Mouse (Mus musculus) fibroblast of lung, adult 2 months (primary cell): ENCODE data around the gene Gm20388.
A peak's percentile ranks its signal among the peaks of the same experiment; 100 is the strongest.

ENCODE experiments used
- DNase-seq: peaks from one replicate; pipeline ENCODE4 v3.0.0-alpha.2; 2011; ENCODE audit warnings: low read depth

The Gm20388 gene

DNA sequence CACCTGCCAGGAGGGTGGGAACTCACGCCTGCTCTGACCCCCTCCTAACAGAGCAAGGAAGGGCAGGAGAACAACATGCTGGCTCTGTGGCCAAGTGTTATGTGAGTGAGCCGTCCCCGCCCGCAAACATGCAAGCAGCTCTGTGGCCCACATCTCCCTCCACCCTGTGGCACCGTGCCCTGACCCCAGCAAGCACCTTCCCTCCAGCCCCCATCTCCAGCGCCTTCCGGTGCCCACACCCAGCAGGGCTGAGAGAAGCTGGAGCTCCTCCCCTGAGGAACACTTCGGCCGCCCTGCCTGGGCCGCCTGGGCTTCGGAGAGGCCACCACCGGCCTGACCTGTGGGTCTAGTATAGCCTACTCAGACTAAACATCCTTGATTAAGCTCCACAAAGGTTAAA, 1535.5 kb downstream of the Gm20388 start:
- no peak for DNase-seq

DNA sequence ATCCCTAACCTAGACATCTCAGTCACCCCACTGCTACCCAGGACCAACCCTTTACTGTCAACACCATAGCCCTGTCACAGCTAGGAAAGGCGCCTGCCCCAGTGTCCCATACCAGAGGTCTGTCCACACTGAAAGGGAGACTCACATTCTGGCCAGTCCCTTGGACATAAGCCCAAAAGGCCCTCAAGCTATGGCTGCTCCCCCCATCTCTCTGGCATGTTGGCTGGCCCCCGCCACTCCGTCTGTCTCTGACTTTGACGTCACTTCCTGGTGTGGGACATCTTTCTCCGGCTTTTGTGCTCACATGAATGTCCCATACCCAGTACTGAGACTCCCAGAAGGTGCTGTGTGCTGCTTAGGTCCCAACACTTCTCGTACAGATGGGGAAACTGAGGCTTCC, 1536.2 kb downstream of the Gm20388 start:
- DNase-seq, result no peak

DNA sequence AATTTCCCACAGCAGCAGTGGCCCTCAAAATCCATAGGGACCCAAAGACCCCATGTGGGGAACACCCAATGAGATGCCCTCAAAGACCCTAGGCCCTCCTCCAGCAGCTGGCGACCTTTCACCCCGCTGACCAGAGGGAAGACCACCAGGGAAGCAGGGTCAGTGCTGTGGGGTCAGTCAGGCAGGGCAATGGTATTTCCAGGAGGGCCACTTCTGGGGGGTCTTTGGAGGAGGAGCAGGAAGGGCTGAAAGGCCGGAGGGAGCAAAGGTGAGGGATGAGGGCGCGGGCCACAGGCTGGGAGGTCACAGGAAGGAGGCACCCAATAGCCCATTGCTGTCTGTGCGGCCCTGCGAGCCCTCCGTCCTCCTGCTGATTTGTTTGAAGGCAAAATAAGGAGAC, 1539.6 kb downstream of the Gm20388 start:
- no peak for DNase-seq

- peak; percentile 95 for DNase-seq
Observed at GRCm38 (mm10) chr8:121451404-121452076, 1540.9 kb downstream of the Gm20388 start.

DNA sequence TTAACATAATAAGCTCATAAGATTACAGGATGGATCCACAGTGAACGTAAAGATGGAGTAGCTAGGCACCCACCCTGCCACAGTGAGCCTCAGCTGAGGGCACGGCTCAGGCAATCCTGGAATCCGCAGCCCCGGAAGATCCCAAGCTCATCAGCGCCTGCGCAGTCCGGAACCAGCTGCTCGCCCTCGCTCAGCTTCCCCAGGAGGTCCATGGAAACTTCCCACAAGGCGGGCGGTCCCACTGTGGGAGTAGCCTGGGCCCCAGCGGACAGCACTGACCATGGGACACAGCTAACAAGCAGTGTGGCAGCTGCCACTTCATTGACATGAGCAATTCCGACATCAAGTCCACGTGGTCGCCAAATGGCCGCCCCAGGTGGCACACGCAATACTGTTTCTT, 1544.1 kb downstream of the Gm20388 start:
- no peak for DNase-seq

- DNase-seq, result no peak
Observed at GRCm38 (mm10) chr8:121461192-121461591, 1550.6 kb downstream of the Gm20388 start.

- DNase-seq, result no peak
Observed at GRCm38 (mm10) chr8:121462092-121462491, 1551.5 kb downstream of the Gm20388 start.

GRCm38 (mm10) chr8:121468083-121469071, 1557.7 kb downstream of the Gm20388 start:
- peak; percentile 82 for DNase-seq

- DNase-seq, result peak; percentile 69
Observed at GRCm38 (mm10) chr8:121474161-121474897, 1563.7 kb downstream of the Gm20388 start.

DNA sequence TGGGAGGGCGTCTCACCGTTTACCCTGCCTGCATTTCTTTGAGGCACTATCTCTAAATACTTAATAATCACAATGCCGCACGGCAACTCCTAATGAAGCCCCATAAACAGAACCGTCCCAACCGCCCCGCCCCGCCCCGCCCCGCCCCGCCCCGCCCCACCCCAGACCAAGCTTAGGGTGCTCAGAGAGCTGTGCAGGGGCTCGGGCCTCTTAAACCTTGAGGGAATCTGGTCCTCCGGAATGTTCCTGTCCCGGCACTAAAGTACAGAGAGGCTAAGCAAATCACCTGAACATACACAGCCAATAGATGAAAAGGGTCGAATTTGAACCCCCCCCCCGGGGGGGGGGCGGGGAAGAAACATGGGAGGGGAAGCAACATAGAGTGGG, 1564.2 kb downstream of the Gm20388 start:
- no peak for DNase-seq

DNA sequence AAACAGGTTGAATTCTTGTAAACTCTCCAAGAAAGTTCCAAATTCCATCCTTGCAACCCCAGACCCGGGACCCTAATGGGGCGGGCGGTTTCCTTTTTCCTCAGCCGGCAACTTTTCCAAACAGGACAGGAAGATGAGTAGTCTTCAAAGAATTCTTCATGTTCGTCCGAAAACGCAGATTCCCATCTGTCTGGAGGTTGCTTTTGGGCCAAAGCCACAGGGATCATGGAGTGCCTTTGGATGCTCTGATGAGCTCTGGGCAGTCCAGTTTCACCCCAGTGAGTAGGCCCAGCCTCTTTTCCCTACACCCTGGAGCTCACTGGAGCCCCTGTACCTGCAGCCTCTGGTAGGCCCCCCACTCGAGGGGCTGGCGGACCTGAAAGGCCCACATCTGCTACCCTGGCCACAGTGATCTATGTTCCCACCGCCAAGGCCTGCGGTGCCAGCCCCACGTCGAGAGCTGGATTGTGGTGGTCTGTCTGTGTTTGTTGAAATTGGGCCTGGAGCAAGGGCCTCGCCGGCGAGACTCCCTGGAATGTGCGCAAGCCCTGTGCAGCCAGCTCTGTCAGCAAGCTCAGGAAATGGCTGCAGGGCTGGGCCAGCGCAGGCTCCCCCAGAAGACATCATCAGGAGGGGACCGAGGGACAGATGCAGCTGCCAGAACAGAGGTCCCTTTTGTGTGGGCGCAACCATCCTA, 1567.4 kb downstream of the Gm20388 start:
- DNase-seq, result no peak

DNA sequence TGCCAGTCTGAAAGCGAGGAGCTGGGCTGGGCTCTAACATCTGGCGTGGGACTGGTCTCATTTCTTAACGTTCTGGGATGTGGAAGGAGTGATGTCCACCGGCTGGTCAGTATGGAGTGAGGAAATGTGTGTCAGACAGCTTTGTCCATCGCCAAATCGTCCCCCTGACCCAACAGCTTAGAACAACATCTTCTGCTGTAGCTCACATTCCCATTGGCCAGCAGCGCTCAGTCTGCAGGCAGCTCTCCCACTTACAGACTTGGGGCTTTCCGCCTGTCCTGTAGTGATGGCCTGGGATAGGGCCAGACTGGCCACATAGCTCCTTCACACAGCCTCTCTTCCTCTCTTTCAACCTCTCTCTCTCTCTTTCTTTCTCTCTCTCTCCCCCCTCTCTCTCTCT, 1568.5 kb downstream of the Gm20388 start:
- DNase-seq, result no peak

DNA sequence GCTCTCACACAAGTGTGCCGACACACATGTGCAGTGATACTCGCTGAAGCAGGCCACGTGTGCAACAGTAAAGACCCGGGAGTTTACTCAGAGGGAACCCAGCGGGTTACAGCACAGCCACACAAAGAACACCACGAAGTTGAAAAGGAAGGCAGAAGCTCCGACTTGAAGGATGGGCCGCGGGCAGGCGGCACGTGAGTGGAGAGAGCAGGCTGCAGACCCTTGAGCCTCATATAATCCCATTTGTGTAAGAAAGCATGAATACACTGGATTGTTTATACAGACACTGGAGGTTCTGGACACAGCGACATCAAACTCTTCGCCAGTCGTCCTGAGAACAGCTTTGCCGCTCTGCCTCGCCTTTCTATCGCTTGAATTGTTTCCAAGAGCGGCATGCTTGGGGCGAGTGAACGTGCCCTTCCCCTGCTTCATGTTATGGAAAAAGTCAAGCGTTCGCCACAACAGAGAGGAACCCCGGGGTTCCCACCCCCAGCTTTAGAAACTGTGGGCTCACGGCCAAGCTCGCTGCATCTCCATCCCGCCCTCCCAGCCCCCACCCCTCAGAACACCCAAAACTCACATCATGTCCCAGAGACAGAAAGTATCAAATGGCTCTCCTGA, 1569.9 kb downstream of the Gm20388 start:
- DNase-seq, result no peak

- no peak for DNase-seq
Observed at GRCm38 (mm10) chr8:121484072-121484782, 1573.6 kb downstream of the Gm20388 start.

GRCm38 (mm10) chr8:121491633-121492032, 1581.0 kb downstream of the Gm20388 start:
- DNase-seq, result no peak

GRCm38 (mm10) chr8:121497621-121498020, 1587.0 kb downstream of the Gm20388 start:
- DNase-seq, result no peak

- no peak for DNase-seq
Observed at GRCm38 (mm10) chr8:121511751-121512150, 1601.1 kb downstream of the Gm20388 start.

DNA sequence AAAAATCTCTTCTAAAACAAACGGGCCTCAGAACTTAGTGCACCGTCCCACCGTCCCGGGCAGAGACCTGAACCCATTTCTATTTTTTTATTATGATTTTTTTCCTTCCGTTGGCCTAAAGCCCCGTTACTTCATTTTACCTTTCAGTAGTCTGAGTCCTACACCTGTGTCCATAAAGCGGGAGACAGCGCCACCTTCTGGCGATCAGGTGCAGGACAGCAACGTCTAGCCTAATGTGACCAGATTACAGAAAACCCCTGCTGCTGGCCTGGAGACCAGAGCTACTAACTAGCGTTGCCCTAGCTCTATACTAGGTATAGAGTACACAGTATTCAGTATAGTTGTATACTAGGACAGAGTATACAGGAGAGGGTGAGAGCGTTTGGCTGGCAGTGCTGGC, 1602.8 kb downstream of the Gm20388 start:
- peak; percentile 45 for DNase-seq

- DNase-seq, result no peak
Observed at GRCm38 (mm10) chr8:121525111-121525818, 1614.6 kb downstream of the Gm20388 start.
